Mouse (Mus musculus) liver, embryonic 14.5 days (tissue): Measurements from ENCODE around the gene Mllt3.

ENCODE experiments used
- CTCF ChIP-seq: IDR thresholded peaks from 2 replicates; pipeline ENCODE4 v1.5.1; 2016; ENCODE audit warnings: antibody characterized with exemption, low read depth, control low read depth
- EP300 ChIP-seq: IDR thresholded peaks from 2 replicates; pipeline ENCODE4 v1.6.1; 2016; ENCODE audit warnings: antibody characterized with exemption, low read depth

- TF ChIP-seq CTCF (no peak), EP300 (no peak)
Observed at GRCm38 (mm10) chr4:88075388-88075787, 42.2 kb upstream of the Mllt3 start.
